Mouse (Mus musculus) limb, embryonic 10.5 days (tissue): ENCODE results near the gene Erg. TPM values are rescaled to one million over a fixed set of nuclear protein-coding genes. Genes with fewer than 3 reads are reported as not detected.

Experiments
- DNase-seq: peaks from one replicate; pipeline ENCODE4 v3.0.0-alpha.2; 2017; ENCODE audit warnings: low spot score
- H3K27ac ChIP-seq: fragments of 300-500 bp; sonication (generic); 2 replicates; pipeline ENCODE4 v1.5.1; 2016; ENCODE audit warnings: mild to moderate bottlenecking
- H3K27me3 ChIP-seq: fragments of 300-500 bp; sonication (generic); 2 replicates; pipeline ENCODE4 v1.6.1; 2016; ENCODE audit warnings: low read depth, mild to moderate bottlenecking; ENCODE audit not compliant: poor library complexity, severe bottlenecking
- H3K36me3 ChIP-seq: fragments of 300-500 bp; sonication (generic); 2 replicates; pipeline ENCODE4 v1.6.1; 2016; ENCODE audit warnings: mild to moderate bottlenecking, moderate library complexity
- H3K4me1 ChIP-seq: fragments of 300-500 bp; sonication (generic); 2 replicates; pipeline ENCODE4 v1.6.1; 2016
- H3K4me3 ChIP-seq: fragments of 300-500 bp; sonication (generic); 2 replicates; pipeline ENCODE4 v1.5.1; 2016; ENCODE audit warnings: mild to moderate bottlenecking, moderate library complexity
- H3K9me3 ChIP-seq: fragments of 300-500 bp; sonication (generic); replicated peaks from 2 replicates; pipeline ENCODE4 v1.6.1; 2016; ENCODE audit warnings: mild to moderate bottlenecking
- WGBS: fragments of 180-500 bp; shearing (Covaris S2); methylation state at CpG from one replicate; pipeline ENCODE4 v1.1.7; 2016; 5-methylcytosine and 5-hydroxymethylcytosine counted together
- polyA plus RNA-seq: library from polyadenylated mRNA; unstranded; fragments of >200 nt; fragmentation: Nextera tagmentation; extraction: Ambion mirVana; gene quantifications from 2 replicates; pipeline ENCODE4 v1.2.1, GENCODE M21; 2016

The Erg gene
- polyA plus RNA-seq, 1 experiment from 2014 or later: 6.1 TPM

DNA sequence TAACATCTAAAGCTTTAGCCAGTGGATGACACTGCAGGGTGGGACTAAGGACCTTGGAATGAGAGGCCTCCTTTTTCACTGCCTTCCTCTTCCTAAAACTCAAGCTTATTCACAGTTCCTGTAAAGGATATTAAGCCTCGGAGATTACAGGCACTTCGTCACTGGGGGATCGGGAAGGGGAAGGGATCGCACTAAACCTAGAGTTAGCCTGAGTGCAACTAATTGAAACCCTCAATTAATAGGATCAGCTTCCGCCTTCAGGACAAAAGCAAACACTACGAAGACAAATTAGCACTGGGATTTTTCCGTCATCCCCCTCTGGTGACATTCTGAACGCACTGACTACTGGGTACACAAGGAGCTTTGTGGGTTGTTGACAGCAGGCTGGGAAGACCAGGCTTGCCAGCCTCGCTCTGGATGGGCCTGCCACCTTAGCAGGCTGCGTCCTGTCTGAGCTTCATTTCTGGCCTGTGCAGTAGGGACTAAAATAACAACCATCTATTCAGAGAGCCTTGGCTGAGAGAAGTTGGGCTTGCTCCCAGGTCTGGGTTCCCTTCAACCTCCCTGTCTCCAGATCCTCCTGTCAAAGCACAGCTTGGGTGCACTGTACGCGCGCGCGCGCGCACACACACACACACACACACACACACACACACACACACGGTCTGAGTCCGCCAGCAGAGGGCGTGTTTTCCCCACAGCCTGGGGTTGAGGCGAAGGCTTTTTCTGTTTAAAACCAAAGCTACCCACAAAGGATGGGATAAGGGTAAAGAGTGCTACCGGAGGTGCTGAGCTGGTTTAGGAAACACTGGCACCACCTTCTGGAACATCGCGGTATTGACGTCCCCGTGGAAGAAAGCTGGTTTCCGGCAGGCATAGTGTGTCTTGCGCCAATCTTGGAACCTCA, 245.3 kb downstream of the Erg start:
- Histone ChIP-seq H3K27ac (peak overlapping the region; percentile 61), H3K27me3 (peaks cover 5% of the 10 kb centered on the region), H3K4me3 (peak overlapping the region; percentile 31), H3K36me3 (no peaks in the 10 kb centered on the region), H3K4me1 (peaks cover 15% of the 10 kb centered on the region), H3K9me3 (no peaks in the 10 kb centered on the region)
- WGBS: 38% methylated on average over 28 of the region's 28 CpGs
- peak; percentile 83 for DNase-seq

DNA sequence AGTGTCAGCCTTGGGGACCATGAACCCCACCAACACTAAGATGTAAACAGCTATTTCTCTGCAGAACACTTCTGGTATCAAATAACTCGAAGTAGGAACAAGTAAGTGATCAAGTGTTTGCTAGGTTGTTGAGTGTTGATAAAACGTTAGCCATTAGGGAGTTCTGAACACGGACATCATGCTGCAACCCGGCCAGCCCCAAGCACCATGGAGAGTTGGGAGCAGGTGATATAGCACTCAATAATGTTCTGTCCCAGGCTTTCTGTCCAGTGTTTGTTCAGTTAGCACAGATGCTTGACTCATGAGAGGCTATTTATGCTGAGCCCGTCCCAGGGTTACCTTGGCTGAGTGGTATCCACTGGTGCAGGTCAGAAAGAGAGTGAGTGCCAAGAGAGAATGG, 254.2 kb downstream of the Erg start:
- Histone ChIP-seq H3K36me3 (no peaks in the 10 kb centered on the region), H3K4me1 (no peaks in the 10 kb centered on the region), H3K27me3 (no peaks in the 10 kb centered on the region), H3K9me3 (no peaks in the 10 kb centered on the region), H3K4me3 (no peak overlapping the region), H3K27ac (no peak overlapping the region)
- WGBS: 89% methylated on average over 5 of the region's 5 CpGs
- no peak for DNase-seq

DNA sequence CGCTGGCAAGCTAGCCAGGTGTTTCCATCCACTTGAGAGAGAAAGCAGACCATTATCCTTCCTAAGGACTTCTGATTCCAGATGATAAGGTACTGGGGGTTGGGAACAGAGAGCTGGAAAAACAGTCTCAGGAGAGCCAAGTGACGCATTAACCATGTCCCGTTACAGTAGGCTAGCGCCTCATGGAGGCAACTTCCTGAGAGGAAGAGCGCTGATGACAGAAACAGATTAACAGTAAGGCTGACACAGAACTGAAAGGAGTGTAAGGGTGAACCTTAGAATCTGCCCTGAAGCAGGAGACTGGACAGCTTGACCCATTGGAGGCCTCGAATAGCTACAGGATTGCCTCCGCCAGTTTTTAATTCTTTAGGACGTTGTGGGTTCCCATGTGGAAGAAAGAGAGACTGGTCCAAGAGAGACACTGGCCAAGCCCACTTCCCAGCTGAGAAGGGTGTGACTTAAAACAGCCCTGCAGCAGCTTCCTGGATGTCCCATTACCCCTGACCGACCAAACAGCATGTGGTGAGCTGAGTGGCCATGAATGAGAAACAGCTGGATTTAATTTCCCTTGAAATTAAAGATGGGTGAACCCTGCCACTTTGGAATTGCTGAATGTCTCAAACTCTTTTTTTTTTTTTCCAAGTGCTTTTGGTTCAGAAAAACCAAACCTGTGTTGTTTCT, 264.3 kb downstream of the Erg start:
- Histone ChIP-seq H3K4me3 (no peak overlapping the region), H3K27ac (peak overlapping the region; percentile 39), H3K27me3 (no peaks in the 10 kb centered on the region), H3K36me3 (no peaks in the 10 kb centered on the region), H3K4me1 (peaks cover 25% of the 10 kb centered on the region), H3K9me3 (no peaks in the 10 kb centered on the region)
- 52% methylated on average over 9 of the region's 9 CpGs for WGBS
- DNase-seq: peak; percentile 58

Other genes starting within 250 kb of the Erg start
- 110 and 119 TPM in 2 replicates for gene Ets2, start 115.5 kb upstream of the Erg start, polyA plus RNA-seq